Mouse (Mus musculus): Measurements from ENCODE around the gene Id2. TPM values are rescaled to one million over a fixed set of nuclear protein-coding genes. Genes with fewer than 3 reads are reported as not detected.
A peak's percentile ranks its signal among the peaks of the same experiment; 100 is the strongest.

Id2 gene
- polyA plus RNA-seq, 1 experiment from 2014 or later: 249 TPM

DNA sequence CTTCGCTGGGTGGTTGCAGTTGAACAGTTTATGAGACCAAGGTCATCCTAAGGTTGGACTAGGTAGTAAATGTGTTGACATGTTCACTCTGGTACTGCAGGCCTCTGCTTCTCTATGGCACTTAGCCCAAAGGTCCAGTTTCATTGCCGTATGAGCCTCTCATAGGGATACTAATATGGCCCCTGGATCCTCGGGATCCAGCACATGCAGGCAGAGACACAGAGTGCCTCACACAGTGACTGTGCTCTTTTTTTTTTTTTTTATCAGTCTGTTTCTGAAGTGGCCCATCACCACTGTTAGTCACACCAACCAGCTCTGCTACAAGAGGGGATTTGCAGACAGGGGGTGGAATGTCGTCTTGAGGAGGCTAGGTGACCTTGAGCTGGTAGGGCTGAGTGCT lies 23.6 kb downstream of the Id2 start:
- H3K27me3 ChIP-seq: no peaks in the 10 kb centered on the region
- 81% methylated on average over 4 of the region's 4 CpGs for WGBS
- no peaks in the 10 kb centered on the region for H3K36me3 ChIP-seq
- no peak for ATAC-seq (ENCODE audit: low FRiP score, low read depth)
- no peak overlapping the region for H3K4me3 ChIP-seq
- H3K9me3 ChIP-seq: no peaks in the 10 kb centered on the region
- H3K27ac ChIP-seq (replicated peaks): no peak overlapping the region
- no peak overlapping the region for H3K4me2 ChIP-seq (replicated peaks)
- H3K4me1 ChIP-seq: peaks cover 3% of the 10 kb centered on the region; the same call in 1 of the 2 replicates
- no peak overlapping the region for H3K9ac ChIP-seq (replicated peaks)

GRCm38 (mm10) chr12:25062264-25062663 lies 34.7 kb downstream of the Id2 start:
- Histone ChIP-seq H3K36me3 (peaks cover 19% of the 10 kb centered on the region), H3K4me2 (replicated peaks) (no peak overlapping the region), H3K27me3 (no peaks in the 10 kb centered on the region), H3K4me1 (no peaks in the 10 kb centered on the region), H3K4me3 (no peak overlapping the region), H3K9me3 (no peaks in the 10 kb centered on the region), H3K27ac (replicated peaks) (no peak overlapping the region), H3K9ac (replicated peaks) (no peak overlapping the region)
- 72% methylated on average over 6 of the region's 6 CpGs for WGBS
- ATAC-seq (ENCODE audit: low FRiP score, low read depth): no peak

GRCm38 (mm10) chr12:25060901-25061300 lies 36.0 kb downstream of the Id2 start:
- no peak overlapping the region for H3K4me2 ChIP-seq (replicated peaks)
- H3K4me1 ChIP-seq: no peaks in the 10 kb centered on the region
- no peak overlapping the region for H3K9ac ChIP-seq (replicated peaks)
- 76% methylated on average over 7 of the region's 7 CpGs for WGBS
- no peak overlapping the region for H3K27ac ChIP-seq (replicated peaks)
- no peak for ATAC-seq (ENCODE audit: low FRiP score, low read depth)
- peaks cover 28% of the 10 kb centered on the region for H3K36me3 ChIP-seq
- no peak overlapping the region for H3K4me3 ChIP-seq
- H3K27me3 ChIP-seq: no peaks in the 10 kb centered on the region
- no peaks in the 10 kb centered on the region for H3K9me3 ChIP-seq

DNA sequence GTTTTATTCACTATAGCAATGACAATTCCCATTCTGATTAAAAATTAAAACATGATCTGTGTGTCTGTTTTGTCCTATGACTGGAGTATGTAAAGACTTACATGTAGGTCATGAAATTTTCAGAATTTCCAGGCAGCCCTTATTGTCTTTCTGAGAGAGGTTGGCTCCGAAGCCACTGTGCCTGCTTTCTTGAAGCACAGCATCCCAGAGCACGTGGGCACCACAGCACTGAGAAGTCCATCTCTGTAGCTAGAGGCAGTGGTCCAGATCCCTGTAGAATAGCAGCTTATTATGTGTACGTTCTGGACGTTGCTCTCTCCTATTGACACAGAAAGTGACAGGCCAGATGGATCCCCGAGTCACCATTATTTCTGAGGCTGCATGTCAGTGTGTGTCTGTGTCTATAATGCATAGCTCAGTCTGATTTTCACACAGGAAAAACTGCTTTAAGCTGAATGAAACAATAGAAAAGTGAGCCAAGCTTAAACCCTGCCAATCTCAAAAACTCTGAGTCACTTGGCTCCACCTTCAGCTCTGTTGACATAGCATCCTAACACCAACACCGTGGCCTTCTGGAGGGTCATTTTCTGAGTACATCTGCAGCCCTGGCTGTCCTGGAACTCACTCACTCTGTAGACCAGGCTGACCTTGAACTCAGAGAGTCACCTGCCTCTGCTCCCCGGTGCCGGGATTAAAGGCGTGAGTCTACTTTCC lies 37.3 kb downstream of the Id2 start:
- Histone ChIP-seq H3K4me2 (replicated peaks) (no peak overlapping the region), H3K9ac (replicated peaks) (no peak overlapping the region), H3K9me3 (no peaks in the 10 kb centered on the region), H3K36me3 (peaks cover 28% of the 10 kb centered on the region), H3K4me3 (no peak overlapping the region), H3K27ac (replicated peaks) (no peak overlapping the region), H3K4me1 (no peaks in the 10 kb centered on the region; the same call in 1 of the 2 replicates), H3K27me3 (no peaks in the 10 kb centered on the region)
- 79% methylated on average over 9 of the region's 9 CpGs for WGBS
- ATAC-seq (ENCODE audit: low FRiP score, low read depth): no peak

DNA sequence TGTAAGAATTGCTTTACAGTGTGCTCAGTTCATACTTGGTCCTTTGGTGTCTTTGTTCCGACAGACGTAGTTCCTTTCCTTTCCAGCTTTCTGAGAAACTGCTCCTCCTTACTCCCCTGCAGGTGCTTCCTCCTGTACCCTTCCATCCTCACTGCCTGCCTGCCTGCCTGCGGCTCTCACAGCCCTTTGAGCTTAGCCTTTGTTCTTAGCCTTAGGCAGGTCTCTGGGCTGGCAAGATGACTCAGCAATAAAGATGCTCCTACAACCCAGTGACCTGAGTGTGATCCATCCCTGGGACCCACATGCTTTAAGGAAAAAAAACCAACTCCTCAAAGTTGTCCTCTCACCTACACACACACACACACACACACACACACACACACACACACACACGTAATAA lies 42.0 kb downstream of the Id2 start:
- 0 out of 2 replicates have a peak, but pooled peaks have one; percentile 16 for ATAC-seq (ENCODE audit: low FRiP score, low read depth)
- H3K4me2 ChIP-seq (replicated peaks): no peak overlapping the region
- no peaks in the 10 kb centered on the region; the same call in 1 of the 2 replicates for H3K4me1 ChIP-seq
- 66% methylated on average over 4 of the region's 4 CpGs for WGBS
- no peak overlapping the region for H3K4me3 ChIP-seq
- H3K27ac ChIP-seq (replicated peaks): no peak overlapping the region
- no peaks in the 10 kb centered on the region for H3K9me3 ChIP-seq
- no peak overlapping the region for H3K9ac ChIP-seq (replicated peaks)
- H3K36me3 ChIP-seq: peaks cover 60% of the 10 kb centered on the region
- H3K27me3 ChIP-seq: no peaks in the 10 kb centered on the region

GRCm38 (mm10) chr12:25054511-25054910 lies 42.4 kb downstream of the Id2 start:
- Histone ChIP-seq H3K27ac (replicated peaks) (no peak overlapping the region), H3K9me3 (no peaks in the 10 kb centered on the region), H3K27me3 (no peaks in the 10 kb centered on the region), H3K4me2 (replicated peaks) (no peak overlapping the region), H3K4me1 (no peaks in the 10 kb centered on the region; the same call in 1 of the 2 replicates), H3K9ac (replicated peaks) (no peak overlapping the region), H3K36me3 (peaks cover 60% of the 10 kb centered on the region), H3K4me3 (no peak overlapping the region)
- whole genome bisulfite sequencing: 89% methylated on average over 7 of the region's 7 CpGs
- ATAC-seq (ENCODE audit: low FRiP score, low read depth): no peak

- Histone ChIP-seq H3K4me3 (no peak overlapping the region), H3K27ac (replicated peaks) (no peak overlapping the region), H3K4me1 (no peaks in the 10 kb centered on the region), H3K9ac (replicated peaks) (no peak overlapping the region), H3K4me2 (replicated peaks) (no peak overlapping the region), H3K36me3 (peaks cover 29% of the 10 kb centered on the region), H3K9me3 (no peaks in the 10 kb centered on the region), H3K27me3 (no peaks in the 10 kb centered on the region)
- WGBS: 80% methylated on average over 5 of the region's 5 CpGs
- ATAC-seq (ENCODE audit: low FRiP score, low read depth): no peak
These were observed 47.7 kb downstream of the Id2 start for GRCm38 (mm10) chr12:25049253-25049652.

DNA sequence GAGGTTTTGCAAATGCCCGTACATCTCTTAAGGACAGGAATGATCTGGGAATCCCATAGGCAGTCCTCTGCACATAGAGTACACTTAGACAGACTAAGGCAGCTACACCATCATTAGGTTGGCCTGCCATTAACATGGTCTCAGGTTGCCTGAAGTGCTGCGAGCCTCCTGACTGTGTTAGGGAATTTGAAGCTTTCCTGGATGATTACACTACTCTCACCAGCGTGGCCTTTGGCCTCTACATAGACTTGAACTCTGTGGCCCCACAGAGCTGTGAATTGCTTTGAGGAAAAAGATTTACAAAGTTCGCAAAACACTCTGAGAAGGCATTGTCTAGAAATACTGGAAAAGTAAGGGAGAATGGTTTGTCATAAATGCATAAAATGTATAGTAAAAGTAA lies 52.4 kb downstream of the Id2 start:
- Histone ChIP-seq H3K4me2 (replicated peaks) (no peak overlapping the region), H3K27me3 (no peaks in the 10 kb centered on the region), H3K4me3 (no peak overlapping the region), H3K36me3 (0 out of 2 replicates have a peak, but pooled peaks cover 6% of the 10 kb centered on the region), H3K9me3 (no peaks in the 10 kb centered on the region), H3K4me1 (no peaks in the 10 kb centered on the region), H3K27ac (replicated peaks) (no peak overlapping the region), H3K9ac (replicated peaks) (no peak overlapping the region)
- 90% methylated on average over 4 of the region's 4 CpGs for WGBS
- no peak for ATAC-seq (ENCODE audit: low FRiP score, low read depth)

GRCm38 (mm10) chr12:25044056-25044455 lies 52.9 kb downstream of the Id2 start:
- Histone ChIP-seq H3K27ac (replicated peaks) (no peak overlapping the region), H3K9me3 (no peaks in the 10 kb centered on the region), H3K27me3 (no peaks in the 10 kb centered on the region), H3K4me1 (no peaks in the 10 kb centered on the region), H3K4me2 (replicated peaks) (no peak overlapping the region), H3K36me3 (0 out of 2 replicates have a peak, but pooled peaks cover 6% of the 10 kb centered on the region), H3K9ac (replicated peaks) (no peak overlapping the region), H3K4me3 (no peak overlapping the region)
- ATAC-seq (ENCODE audit: low FRiP score, low read depth): no peak
- WGBS: 95% methylated on average over 2 of the region's 2 CpGs

Other genes with a start within 250 kb of the Id2 start
- 89.0 and 100 TPM in 2 replicates for gene Kidins220, start 122.2 kb downstream of the Id2 start, polyA plus RNA-seq (2016; fragmentation: Nextera tagmentation; extraction: Ambion mirVana)